Mouse (Mus musculus) cortical plate, adult 2 months (tissue): ENCODE measurements at regions not wholly inside any gene's neighbourhood (a gene's known extent, or its start where the extent isn't known, plus 50 kb on each side); places are given as distances from the start of the nearest gene placed in this dataset.

Experiments
- CTCF ChIP-seq: fragments of 200-500 bp; IDR thresholded peaks from 2 replicates; pipeline ENCODE4 v1.5.1; 2011; ENCODE audit warnings: mild to moderate bottlenecking, control low read depth, low read length; ENCODE audit not compliant: insufficient read depth; ENCODE audit errors: extremely low read depth
- POLR2A ChIP-seq: fragments of 200-500 bp; IDR thresholded peaks from 2 replicates; pipeline ENCODE4 v1.6.1; 2011; ENCODE audit warnings: mild to moderate bottlenecking, low read length, control low read depth; ENCODE audit not compliant: insufficient read depth; ENCODE audit errors: extremely low read depth

- no peak for TF ChIP-seq POLR2A
- no peak for TF ChIP-seq CTCF
Measured at GRCm38 (mm10) chr16:24137266-24138033, 148.8 kb upstream of the Bcl6 start.
